Mouse (Mus musculus): Measurements from ENCODE around the gene Cachd1. TPM values are rescaled to one million over a fixed set of nuclear protein-coding genes. Genes with fewer than 3 reads are reported as not detected.

Gene Cachd1
- polyA plus RNA-seq, 1 experiment from 2014 or later = 31.1 TPM

GRCm38 (mm10) chr4:100758265-100758898 is 18.1 kb upstream of the Cachd1 start:
- Histone ChIP-seq H3K4me1 (ENCODE audit: control insufficient read depth, insufficient read depth, low read length) (no peaks in the 10 kb centered on the region), H3K36me3 (ENCODE audit: control insufficient read depth, insufficient read depth, low read length) (no peaks in the 10 kb centered on the region), H3K9me3 (replicated peaks; ENCODE audit: control insufficient read depth, low read length, poor library complexity, severe bottlenecking) (no peaks in the 10 kb centered on the region), H3K4me2 (ENCODE audit: low read length) (no peak overlapping the region), H3K4me3 (ENCODE audit: low read depth, low read length) (no peak overlapping the region), H3K9ac (ENCODE audit: low read depth, low read length) (no peak overlapping the region), H3K27ac (ENCODE audit: low read length) (no peak overlapping the region), H3K27me3 (ENCODE audit: control insufficient read depth, insufficient read depth, low read depth, low read length) (no peaks in the 10 kb centered on the region)
- no peak for ATAC-seq
- 77% methylated on average over 6 of the region's 6 CpGs for WGBS

GRCm38 (mm10) chr4:100759603-100760002 is 16.9 kb upstream of the Cachd1 start:
- 85% methylated on average over 1 of the region's 1 CpGs for WGBS
- H3K27me3 ChIP-seq (ENCODE audit: control insufficient read depth, insufficient read depth, low read depth, low read length) = no peaks in the 10 kb centered on the region
- no peak overlapping the region for H3K4me2 ChIP-seq (ENCODE audit: low read length)
- no peak overlapping the region for H3K9ac ChIP-seq (ENCODE audit: low read depth, low read length)
- H3K4me3 ChIP-seq (ENCODE audit: low read depth, low read length) = no peak overlapping the region
- no peaks in the 10 kb centered on the region for H3K36me3 ChIP-seq (ENCODE audit: control insufficient read depth, insufficient read depth, low read length)
- H3K9me3 ChIP-seq (replicated peaks; ENCODE audit: control insufficient read depth, low read length, poor library complexity, severe bottlenecking) = no peaks in the 10 kb centered on the region
- no peak for ATAC-seq
- no peak overlapping the region for H3K27ac ChIP-seq (ENCODE audit: low read length)
- no peaks in the 10 kb centered on the region for H3K4me1 ChIP-seq (ENCODE audit: control insufficient read depth, insufficient read depth, low read length)

- Histone ChIP-seq H3K27ac (ENCODE audit: low read length) (no peak overlapping the region), H3K4me1 (ENCODE audit: control insufficient read depth, insufficient read depth, low read length) (no peaks in the 10 kb centered on the region), H3K9ac (ENCODE audit: low read depth, low read length) (no peak overlapping the region), H3K9me3 (replicated peaks; ENCODE audit: control insufficient read depth, low read length, poor library complexity, severe bottlenecking) (no peaks in the 10 kb centered on the region), H3K36me3 (ENCODE audit: control insufficient read depth, insufficient read depth, low read length) (no peaks in the 10 kb centered on the region), H3K4me3 (ENCODE audit: low read depth, low read length) (no peak overlapping the region), H3K4me2 (ENCODE audit: low read length) (no peak overlapping the region), H3K27me3 (ENCODE audit: control insufficient read depth, insufficient read depth, low read depth, low read length) (no peaks in the 10 kb centered on the region)
- no peak for ATAC-seq
- WGBS = 95% methylated on average over 5 of the region's 5 CpGs
Measured at GRCm38 (mm10) chr4:100760416-100760815, 16.1 kb upstream of the Cachd1 start.

GRCm38 (mm10) chr4:100768606-100769005 is 7.9 kb upstream of the Cachd1 start:
- 52% methylated on average over 3 of the region's 3 CpGs for WGBS
- Histone ChIP-seq H3K4me3 (ENCODE audit: low read depth, low read length) (no peak overlapping the region), H3K27me3 (ENCODE audit: control insufficient read depth, insufficient read depth, low read depth, low read length) (no peaks in the 10 kb centered on the region), H3K27ac (ENCODE audit: low read length) (no peak overlapping the region), H3K9me3 (replicated peaks; ENCODE audit: control insufficient read depth, low read length, poor library complexity, severe bottlenecking) (no peaks in the 10 kb centered on the region), H3K36me3 (ENCODE audit: control insufficient read depth, insufficient read depth, low read length) (no peaks in the 10 kb centered on the region), H3K9ac (ENCODE audit: low read depth, low read length) (no peak overlapping the region), H3K4me1 (ENCODE audit: control insufficient read depth, insufficient read depth, low read length) (no peaks in the 10 kb centered on the region), H3K4me2 (ENCODE audit: low read length) (no peak overlapping the region)
- ATAC-seq = no peak

- ATAC-seq = peak; percentile 62
Measured at GRCm38 (mm10) chr4:100776871-100777375, 448 bp downstream of the Cachd1 start.

GRCm38 (mm10) chr4:100777376-100778041 is 1.0 kb downstream of the Cachd1 start:
- Histone ChIP-seq H3K27ac (ENCODE audit: low read length) (peak overlapping the region; percentile 90), H3K4me1 (ENCODE audit: control insufficient read depth, insufficient read depth, low read length) (peaks cover 37% of the 10 kb centered on the region)
- 1% methylated on average over 35 of the region's 42 CpGs for WGBS

More at GRCm38 (mm10) chr4:100776871-100777375, 448 bp downstream of the Cachd1 start:
- H3K27me3 ChIP-seq (ENCODE audit: control insufficient read depth, insufficient read depth, low read depth, low read length) = no peaks in the 10 kb centered on the region
- H3K4me3 ChIP-seq (ENCODE audit: low read depth, low read length) = peak overlapping the region; percentile 89
- no peaks in the 10 kb centered on the region for H3K36me3 ChIP-seq (ENCODE audit: control insufficient read depth, insufficient read depth, low read length)
- WGBS = 0% methylated on average over 61 of the region's 68 CpGs
- peak overlapping the region; percentile 90 for H3K27ac ChIP-seq (ENCODE audit: low read length)
- peaks cover 34% of the 10 kb centered on the region for H3K4me1 ChIP-seq (ENCODE audit: control insufficient read depth, insufficient read depth, low read length)
- H3K9me3 ChIP-seq (replicated peaks; ENCODE audit: control insufficient read depth, low read length, poor library complexity, severe bottlenecking) = no peaks in the 10 kb centered on the region
- H3K9ac ChIP-seq (ENCODE audit: low read depth, low read length) = peak overlapping the region; percentile 93
- peak overlapping the region; percentile 81 for H3K4me2 ChIP-seq (ENCODE audit: low read length)

GRCm38 (mm10) chr4:100778082-100778481 is 1.6 kb downstream of the Cachd1 start:
- H3K27ac ChIP-seq (ENCODE audit: low read length) = peak overlapping the region; percentile 90
- under 1% methylated on average over 16 of the region's 16 CpGs for WGBS
- H3K4me3 ChIP-seq (ENCODE audit: low read depth, low read length) = peak overlapping the region; percentile 89
- H3K4me2 ChIP-seq (ENCODE audit: low read length) = peak overlapping the region; percentile 81
- H3K27me3 ChIP-seq (ENCODE audit: control insufficient read depth, insufficient read depth, low read depth, low read length) = no peaks in the 10 kb centered on the region
- no peak for ATAC-seq
- peak overlapping the region; percentile 93 for H3K9ac ChIP-seq (ENCODE audit: low read depth, low read length)
- peaks cover 39% of the 10 kb centered on the region for H3K4me1 ChIP-seq (ENCODE audit: control insufficient read depth, insufficient read depth, low read length)
- no peaks in the 10 kb centered on the region for H3K9me3 ChIP-seq (replicated peaks; ENCODE audit: control insufficient read depth, low read length, poor library complexity, severe bottlenecking)
- H3K36me3 ChIP-seq (ENCODE audit: control insufficient read depth, insufficient read depth, low read length) = no peaks in the 10 kb centered on the region

More at GRCm38 (mm10) chr4:100777376-100778041, 1.0 kb downstream of the Cachd1 start:
- H3K4me3 ChIP-seq (ENCODE audit: low read depth, low read length) = peak overlapping the region; percentile 89
- no peaks in the 10 kb centered on the region for H3K36me3 ChIP-seq (ENCODE audit: control insufficient read depth, insufficient read depth, low read length)
- ATAC-seq = peak; percentile 59
- no peaks in the 10 kb centered on the region for H3K9me3 ChIP-seq (replicated peaks; ENCODE audit: control insufficient read depth, low read length, poor library complexity, severe bottlenecking)
- no peaks in the 10 kb centered on the region for H3K27me3 ChIP-seq (ENCODE audit: control insufficient read depth, insufficient read depth, low read depth, low read length)
- H3K4me2 ChIP-seq (ENCODE audit: low read length) = peak overlapping the region; percentile 81
- H3K9ac ChIP-seq (ENCODE audit: low read depth, low read length) = peak overlapping the region; percentile 93

GRCm38 (mm10) chr4:100779023-100779422 is 2.5 kb downstream of the Cachd1 start:
- Histone ChIP-seq H3K36me3 (ENCODE audit: control insufficient read depth, insufficient read depth, low read length) (no peaks in the 10 kb centered on the region), H3K4me1 (ENCODE audit: control insufficient read depth, insufficient read depth, low read length) (peaks cover 39% of the 10 kb centered on the region), H3K4me3 (ENCODE audit: low read depth, low read length) (peak overlapping the region; percentile 89), H3K27ac (ENCODE audit: low read length) (peak overlapping the region; percentile 90), H3K4me2 (ENCODE audit: low read length) (peak overlapping the region; percentile 81), H3K9me3 (replicated peaks; ENCODE audit: control insufficient read depth, low read length, poor library complexity, severe bottlenecking) (no peaks in the 10 kb centered on the region), H3K27me3 (ENCODE audit: control insufficient read depth, insufficient read depth, low read depth, low read length) (no peaks in the 10 kb centered on the region), H3K9ac (ENCODE audit: low read depth, low read length) (peak overlapping the region; percentile 93)
- WGBS = 5% methylated on average over 4 of the region's 4 CpGs
- no peak for ATAC-seq

- Histone ChIP-seq H3K27me3 (ENCODE audit: control insufficient read depth, insufficient read depth, low read depth, low read length) (no peaks in the 10 kb centered on the region), H3K9me3 (replicated peaks; ENCODE audit: control insufficient read depth, low read length, poor library complexity, severe bottlenecking) (no peaks in the 10 kb centered on the region), H3K4me2 (ENCODE audit: low read length) (peak overlapping the region; percentile 81), H3K36me3 (ENCODE audit: control insufficient read depth, insufficient read depth, low read length) (no peaks in the 10 kb centered on the region), H3K4me1 (ENCODE audit: control insufficient read depth, insufficient read depth, low read length) (peaks cover 41% of the 10 kb centered on the region), H3K9ac (ENCODE audit: low read depth, low read length) (peak overlapping the region; percentile 93), H3K27ac (ENCODE audit: low read length) (peak overlapping the region; percentile 90), H3K4me3 (ENCODE audit: low read depth, low read length) (peak overlapping the region; percentile 89)
- 5% methylated on average over 5 of the region's 5 CpGs for WGBS
- no peak for ATAC-seq
Measured at GRCm38 (mm10) chr4:100779695-100780094, 3.2 kb downstream of the Cachd1 start.
